Mouse (Mus musculus) midbrain, embryonic 12.5 days (tissue): ENCODE data around the gene Osbpl8. TPM values are rescaled to one million over a fixed set of nuclear protein-coding genes. Genes with fewer than 3 reads are reported as not detected.

Experiments
- ATAC-seq: fragments of 200-750 bp; cut with Nextera tagmentation; 2 replicates; pipeline ENCODE4 v1.8.0; 2017; ENCODE audit warnings: low read depth, moderate TSS enrichment, moderate library complexity; ENCODE audit not compliant: low FRiP score
- H3K27ac ChIP-seq: fragments of 300-500 bp; sonication (generic); replicated peaks from 2 replicates; pipeline ENCODE4 v1.5.1; 2016; ENCODE audit warnings: mild to moderate bottlenecking
- H3K27me3 ChIP-seq: fragments of 300-500 bp; sonication (generic); 2 replicates; pipeline ENCODE4 v1.6.1; 2016; ENCODE audit warnings: mild to moderate bottlenecking
- H3K36me3 ChIP-seq: fragments of 300-500 bp; sonication (generic); 2 replicates; pipeline ENCODE4 v1.6.1; 2016
- H3K4me1 ChIP-seq: fragments of 300-500 bp; sonication (generic); 2 replicates; pipeline ENCODE4 v1.6.1; 2016
- H3K4me2 ChIP-seq: fragments of 300-500 bp; sonication (generic); replicated peaks from 2 replicates; pipeline ENCODE4 v1.6.1; 2016; ENCODE audit warnings: mild to moderate bottlenecking, moderate library complexity
- H3K4me3 ChIP-seq: fragments of 300-500 bp; sonication (generic); 2 replicates; pipeline ENCODE4 v1.5.1; 2016; ENCODE audit warnings: mild to moderate bottlenecking
- H3K9ac ChIP-seq: fragments of 300-500 bp; sonication (generic); replicated peaks from 2 replicates; pipeline ENCODE4 v1.6.1; 2016; ENCODE audit warnings: mild to moderate bottlenecking, moderate library complexity
- H3K9me3 ChIP-seq: fragments of 300-500 bp; sonication (generic); 2 replicates; pipeline ENCODE4 v1.6.1; 2016; ENCODE audit warnings: mild to moderate bottlenecking
- WGBS: fragments of 180-500 bp; shearing (Covaris S2); methylation state at CpG from one replicate; pipeline ENCODE4 v1.1.7; 2016; 5-methylcytosine and 5-hydroxymethylcytosine counted together
- polyA plus RNA-seq: library from polyadenylated mRNA; unstranded; fragments of >200 nt; fragmentation: Nextera tagmentation; extraction: Ambion mirVana; gene quantifications from 2 replicates; pipeline ENCODE4 v1.2.1, GENCODE M21; 2016

Gene Osbpl8
- polyA plus RNA-seq, 1 experiment from 2014 or later = 21.3 TPM

- Histone ChIP-seq H3K4me3 (no peak overlapping the region), H3K27ac (no peak overlapping the region), H3K36me3 (no peaks in the 10 kb centered on the region), H3K9me3 (no peaks in the 10 kb centered on the region), H3K4me2 (no peak overlapping the region), H3K27me3 (no peaks in the 10 kb centered on the region), H3K4me1 (peaks cover 4% of the 10 kb centered on the region), H3K9ac (no peak overlapping the region)
- ATAC-seq = no peak
- WGBS = 96% methylated on average over 15 of the region's 15 CpGs
Observed at GRCm38 (mm10) chr10:111171246-111171934, 6.8 kb downstream of the Osbpl8 start.

- no peak overlapping the region for H3K4me2 ChIP-seq
- H3K4me3 ChIP-seq = no peak overlapping the region
- H3K4me1 ChIP-seq = no peaks in the 10 kb centered on the region
- H3K36me3 ChIP-seq = no peaks in the 10 kb centered on the region
- no peak overlapping the region for H3K27ac ChIP-seq
- H3K9me3 ChIP-seq = no peaks in the 10 kb centered on the region
- no peak overlapping the region for H3K9ac ChIP-seq
- WGBS = 80% methylated on average over 7 of the region's 7 CpGs
- no peaks in the 10 kb centered on the region for H3K27me3 ChIP-seq
- no peak for ATAC-seq
Observed at GRCm38 (mm10) chr10:111173589-111174247, 9.2 kb downstream of the Osbpl8 start.

- no peaks in the 10 kb centered on the region for H3K36me3 ChIP-seq
- H3K9ac ChIP-seq = no peak overlapping the region
- no peak overlapping the region for H3K27ac ChIP-seq
- 85% methylated on average over 8 of the region's 8 CpGs for WGBS
- no peaks in the 10 kb centered on the region for H3K9me3 ChIP-seq
- no peaks in the 10 kb centered on the region for H3K27me3 ChIP-seq
- peaks cover 6% of the 10 kb centered on the region; the same call in 1 of the 2 replicates for H3K4me1 ChIP-seq
- no peak overlapping the region for H3K4me2 ChIP-seq
- ATAC-seq = no peak
- no peak overlapping the region for H3K4me3 ChIP-seq
Observed at GRCm38 (mm10) chr10:111177336-111177735, 12.8 kb downstream of the Osbpl8 start.

- H3K27ac ChIP-seq = no peak overlapping the region
- no peaks in the 10 kb centered on the region for H3K9me3 ChIP-seq
- WGBS = 94% methylated on average over 7 of the region's 7 CpGs
- no peak overlapping the region for H3K4me3 ChIP-seq
- peaks cover 6% of the 10 kb centered on the region; the same call in 1 of the 2 replicates for H3K4me1 ChIP-seq
- no peaks in the 10 kb centered on the region for H3K27me3 ChIP-seq
- H3K36me3 ChIP-seq = no peaks in the 10 kb centered on the region
- no peak overlapping the region for H3K9ac ChIP-seq
- no peak overlapping the region for H3K4me2 ChIP-seq
- no peak for ATAC-seq
Observed at GRCm38 (mm10) chr10:111178024-111178423, 13.5 kb downstream of the Osbpl8 start.

- ATAC-seq = peak; percentile 60; the same call in 1 of the 2 replicates
- no peak overlapping the region for H3K9ac ChIP-seq
- H3K36me3 ChIP-seq = no peaks in the 10 kb centered on the region
- no peaks in the 10 kb centered on the region for H3K27me3 ChIP-seq
- no peak overlapping the region for H3K4me3 ChIP-seq
- H3K9me3 ChIP-seq = no peaks in the 10 kb centered on the region
- no peak overlapping the region for H3K27ac ChIP-seq
- no peak overlapping the region for H3K4me2 ChIP-seq
- H3K4me1 ChIP-seq = peaks cover 12% of the 10 kb centered on the region
- WGBS = 24% methylated on average over 3 of the region's 3 CpGs
Observed at GRCm38 (mm10) chr10:111180633-111181032, 16.1 kb downstream of the Osbpl8 start.

- no peak for ATAC-seq
- no peaks in the 10 kb centered on the region for H3K36me3 ChIP-seq
- no peak overlapping the region for H3K4me2 ChIP-seq
- H3K27me3 ChIP-seq = no peaks in the 10 kb centered on the region
- no peak overlapping the region for H3K4me3 ChIP-seq
- 85% methylated on average over 7 of the region's 7 CpGs for WGBS
- no peak overlapping the region for H3K27ac ChIP-seq
- no peaks in the 10 kb centered on the region for H3K9me3 ChIP-seq
- H3K4me1 ChIP-seq = peaks cover 18% of the 10 kb centered on the region
- H3K9ac ChIP-seq = no peak overlapping the region
Observed at GRCm38 (mm10) chr10:111183634-111184270, 19.2 kb downstream of the Osbpl8 start.

GRCm38 (mm10) chr10:111185574-111186269 lies 21.2 kb downstream of the Osbpl8 start:
- no peak overlapping the region for H3K9ac ChIP-seq
- ATAC-seq = no peak
- no peaks in the 10 kb centered on the region for H3K27me3 ChIP-seq
- no peaks in the 10 kb centered on the region for H3K36me3 ChIP-seq
- no peak overlapping the region for H3K27ac ChIP-seq
- peaks cover 19% of the 10 kb centered on the region for H3K4me1 ChIP-seq
- no peak overlapping the region for H3K4me3 ChIP-seq
- H3K4me2 ChIP-seq = no peak overlapping the region
- 89% methylated on average over 1 of the region's 1 CpGs for WGBS
- H3K9me3 ChIP-seq = no peaks in the 10 kb centered on the region

- Histone ChIP-seq H3K4me1 (peaks cover 13% of the 10 kb centered on the region), H3K9ac (no peak overlapping the region), H3K4me2 (no peak overlapping the region), H3K27me3 (no peaks in the 10 kb centered on the region), H3K9me3 (no peaks in the 10 kb centered on the region), H3K27ac (no peak overlapping the region), H3K4me3 (no peak overlapping the region), H3K36me3 (no peaks in the 10 kb centered on the region)
- 82% methylated on average over 4 of the region's 4 CpGs for WGBS
- ATAC-seq = no peak
Observed at GRCm38 (mm10) chr10:111189022-111189555, 24.5 kb downstream of the Osbpl8 start.

GRCm38 (mm10) chr10:111190110-111190795 lies 25.7 kb downstream of the Osbpl8 start:
- 0 out of 2 replicates have a peak overlapping the region, but pooled peaks have one; percentile 20 for H3K27ac ChIP-seq
- peaks cover 11% of the 10 kb centered on the region for H3K4me1 ChIP-seq
- WGBS = 72% methylated on average over 6 of the region's 6 CpGs
- H3K36me3 ChIP-seq = no peaks in the 10 kb centered on the region
- no peak overlapping the region for H3K4me2 ChIP-seq
- no peak for ATAC-seq
- H3K27me3 ChIP-seq = no peaks in the 10 kb centered on the region
- no peak overlapping the region for H3K4me3 ChIP-seq
- no peak overlapping the region for H3K9ac ChIP-seq
- H3K9me3 ChIP-seq = no peaks in the 10 kb centered on the region

- 66% methylated on average over 4 of the region's 4 CpGs for WGBS
- H3K27me3 ChIP-seq = no peaks in the 10 kb centered on the region
- no peak overlapping the region for H3K9ac ChIP-seq
- no peak overlapping the region for H3K4me2 ChIP-seq
- no peak for ATAC-seq
- no peak overlapping the region for H3K4me3 ChIP-seq
- no peak overlapping the region for H3K27ac ChIP-seq
- H3K36me3 ChIP-seq = no peaks in the 10 kb centered on the region
- H3K4me1 ChIP-seq = peaks cover 5% of the 10 kb centered on the region; the same call in 1 of the 2 replicates
- no peaks in the 10 kb centered on the region for H3K9me3 ChIP-seq
Observed at GRCm38 (mm10) chr10:111193536-111193935, 29.0 kb downstream of the Osbpl8 start.

- H3K27me3 ChIP-seq = no peaks in the 10 kb centered on the region
- 81% methylated on average over 2 of the region's 2 CpGs for WGBS
Observed at GRCm38 (mm10) chr10:111196191-111196590, 31.6 kb downstream of the Osbpl8 start.

More at GRCm38 (mm10) chr10:111196191-111196590, 31.6 kb downstream of the Osbpl8 start:
- Histone ChIP-seq H3K9ac (no peak overlapping the region), H3K4me3 (no peak overlapping the region), H3K27ac (no peak overlapping the region), H3K4me1 (no peaks in the 10 kb centered on the region), H3K4me2 (no peak overlapping the region), H3K9me3 (no peaks in the 10 kb centered on the region), H3K36me3 (no peaks in the 10 kb centered on the region)
- no peak for ATAC-seq
